Mouse (Mus musculus) heart, postnatal 36 days (tissue): ENCODE measurements around the gene Arsb. TPM values are rescaled to one million over a fixed set of nuclear protein-coding genes. Genes with fewer than 3 reads are reported as not detected.
A peak's percentile ranks its signal among the peaks of the same experiment; 100 is the strongest.

ENCODE experiments used
- DNase-seq, 2 experiments: peaks; one replicate each; pipeline ENCODE4 v3.0.0; 2021 to 2022
- intact Hi-C: fragments of 180-260 bp; cut with DNase I; formaldehyde crosslinking; loops from one replicate; pipeline ENCODE4 v1.15.1; 2025
- total RNA-seq, 2 experiments: library from RNA; stranded (reverse); gene quantifications; 2 replicates each; pipeline ENCODE4 v1.2.3; 2021

Arsb gene
- total RNA-seq, 2 experiments from 2014 or later: 5.6 to 6.2 TPM

- no peak for DNase-seq
- intact Hi-C loops: loop anchor here (2.0 to 5.0 kb wide), 2 partner anchors 224 to 294 kb away; no protein-coding TSS in a partner anchor
Measured at GRCm38 (mm10) chr13:93838431-93839136, 67.2 kb downstream of the Arsb start.

DNA sequence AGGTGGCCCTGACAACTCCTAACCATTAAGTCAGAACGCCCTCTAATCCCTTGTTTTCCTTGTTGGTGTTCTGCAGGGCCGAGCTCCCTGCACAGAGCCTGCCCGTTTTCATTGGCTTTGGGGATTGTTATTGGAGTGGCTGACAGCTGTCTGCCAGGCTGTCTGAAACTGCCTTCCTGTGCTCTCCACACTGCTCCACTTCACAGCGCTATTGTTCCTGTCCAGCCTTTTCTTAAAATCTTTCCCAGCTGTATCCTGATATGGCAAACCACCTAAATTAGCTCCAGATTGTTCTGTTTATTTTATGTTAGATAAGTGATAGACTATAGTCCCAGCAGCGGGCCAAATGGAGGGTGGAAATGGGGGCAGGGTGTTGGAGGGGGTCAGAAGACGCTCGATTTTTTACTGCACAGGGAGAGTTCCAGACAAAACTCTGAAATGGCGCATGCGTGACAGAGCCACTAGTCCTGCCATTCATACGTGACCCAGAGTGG is 67.8 kb downstream of the Arsb start:
- peak; percentile 44 to 51 for DNase-seq
- intact Hi-C loops: loop anchor here (2.0 to 5.0 kb wide), 2 partner anchors 223 to 294 kb away; no protein-coding TSS in a partner anchor

DNA sequence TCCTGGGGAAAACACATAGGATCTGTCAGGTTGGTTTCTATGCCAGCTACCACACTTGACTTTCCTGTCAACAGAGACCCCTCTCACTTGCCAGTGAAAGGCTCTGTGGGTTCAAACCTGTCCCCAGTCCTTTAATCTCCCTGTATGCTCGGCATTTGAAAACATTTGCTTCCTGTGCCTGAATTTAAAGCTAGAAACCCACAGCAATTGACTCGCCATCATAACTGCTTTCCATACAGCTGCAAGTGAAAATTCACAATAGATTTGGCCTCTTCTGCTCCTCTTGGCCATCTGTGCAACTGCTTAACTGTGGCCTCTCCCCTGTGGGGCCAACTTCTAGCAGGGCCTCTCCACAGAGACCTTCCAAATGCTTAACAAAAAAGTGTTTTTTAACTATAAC is 68.3 kb downstream of the Arsb start:
- intact Hi-C loops: loop anchor here (2.0 to 5.0 kb wide), 2 partner anchors 223 to 293 kb away; no protein-coding TSS in a partner anchor

GRCm38 (mm10) chr13:93840146-93840545 is 68.7 kb downstream of the Arsb start:
- no peak for DNase-seq

More for the DNA sequence above, 68.3 kb downstream of the Arsb start:
- DNase-seq: no peak

GRCm38 (mm10) chr13:93846831-93847518 is 75.5 kb downstream of the Arsb start:
- intact Hi-C loops: no loop called here
- no peak for DNase-seq

More at GRCm38 (mm10) chr13:93840146-93840545, 68.7 kb downstream of the Arsb start:
- intact Hi-C loops: no loop called here

DNA sequence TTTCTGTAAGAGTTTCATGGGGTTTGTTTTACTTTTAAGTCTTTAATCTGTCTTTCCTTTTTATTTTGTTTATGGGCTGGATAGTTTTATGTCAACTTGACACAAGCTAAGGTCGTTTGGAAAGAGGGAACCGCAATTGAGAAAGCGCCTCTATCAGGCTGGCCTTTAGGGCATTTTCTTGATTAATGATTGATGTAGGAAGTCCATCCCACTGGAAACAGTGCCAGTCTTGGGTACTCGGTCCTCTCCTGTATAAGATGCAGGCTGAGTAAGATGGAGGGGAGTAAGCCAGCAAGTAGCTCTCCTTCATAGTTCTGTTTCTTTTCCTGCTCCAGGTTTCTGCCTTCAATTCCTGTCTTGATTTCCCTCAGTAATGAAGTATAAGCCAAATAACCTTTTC is 76.2 kb downstream of the Arsb start:
- DNase-seq: no peak
- intact Hi-C loops: no loop called here

GRCm38 (mm10) chr13:93848615-93849014 is 77.2 kb downstream of the Arsb start:
- intact Hi-C loops: no loop called here
- DNase-seq: no peak

GRCm38 (mm10) chr13:93849751-93850355 is 78.4 kb downstream of the Arsb start:
- DNase-seq: no peak
- intact Hi-C loops: no loop called here

- DNase-seq: no peak
- intact Hi-C loops: no loop called here
Measured at GRCm38 (mm10) chr13:93850674-93851073, 79.2 kb downstream of the Arsb start.

DNA sequence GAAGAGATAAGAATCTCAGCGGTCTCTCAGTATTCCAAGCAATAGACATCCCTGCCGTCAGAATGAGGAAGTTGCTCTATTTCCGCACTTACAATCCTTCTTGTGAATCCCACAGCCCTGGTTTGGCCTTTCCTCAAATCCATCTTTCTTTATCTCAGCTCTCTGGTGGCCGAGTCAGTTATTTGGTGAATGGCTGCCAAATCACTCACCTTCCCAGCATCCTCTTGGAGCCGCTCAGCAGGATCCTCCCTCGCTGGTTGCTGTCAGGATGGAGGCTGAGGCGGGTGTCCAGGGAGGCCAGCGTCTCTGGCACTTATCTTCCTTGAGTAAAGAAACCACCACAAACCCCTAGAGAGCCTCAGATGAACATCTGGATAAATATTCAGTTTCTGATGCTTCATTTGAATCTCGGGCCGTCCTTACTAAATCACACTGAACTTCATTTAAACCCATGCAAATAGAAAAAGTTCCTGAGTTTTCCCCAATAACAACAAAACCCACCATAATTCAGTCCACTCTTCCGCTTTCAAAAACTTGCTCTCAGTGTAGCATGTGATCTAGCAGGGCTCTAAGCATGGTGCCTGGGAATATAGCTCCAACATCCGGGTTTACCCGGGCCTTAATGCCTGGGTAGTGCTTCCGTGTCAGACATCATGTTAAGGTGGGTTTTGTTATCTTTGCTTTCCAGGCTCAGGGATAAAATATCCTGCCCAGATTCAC is 81.1 kb downstream of the Arsb start:
- DNase-seq: peak; percentile 28 to 40
- intact Hi-C loops: no loop called here

DNA sequence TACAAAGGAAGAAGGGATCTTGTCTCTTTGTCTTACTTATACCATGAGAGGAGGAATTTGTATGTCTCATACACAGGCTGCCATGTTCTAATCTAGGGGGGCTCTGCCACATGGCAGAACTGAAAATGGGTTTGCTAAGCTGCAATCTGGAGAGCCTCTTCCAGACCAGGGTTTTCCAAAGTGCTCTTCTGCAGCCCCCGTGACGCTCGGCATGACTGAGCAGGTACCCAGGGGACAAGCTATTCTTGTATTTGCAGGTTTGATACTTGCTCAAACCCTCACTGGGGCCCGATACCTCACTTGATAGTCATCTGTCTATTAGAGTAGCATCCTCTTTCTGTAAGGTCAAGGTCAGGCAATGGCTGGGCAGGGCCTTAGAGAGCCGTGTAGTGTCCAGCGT is 82.3 kb downstream of the Arsb start:
- DNase-seq: no peak
- intact Hi-C loops: loop anchor here (2.0 kb wide), 2 partner anchors 205 to 293 kb away; no protein-coding TSS in a partner anchor

GRCm38 (mm10) chr13:93854325-93854724 is 82.9 kb downstream of the Arsb start:
- intact Hi-C loops: loop anchor here (2.0 kb wide), 2 partner anchors 204 to 292 kb away; no protein-coding TSS in a partner anchor
- no peak for DNase-seq

GRCm38 (mm10) chr13:93854966-93855562 is 83.6 kb downstream of the Arsb start:
- intact Hi-C loops: loop anchor here (2.0 to 5.0 kb wide), 5 partner anchors 67 to 352 kb away; no protein-coding TSS in a partner anchor
- no peak for DNase-seq

GRCm38 (mm10) chr13:93855701-93856183 is 84.3 kb downstream of the Arsb start:
- DNase-seq: peak; percentile 44 to 69
- intact Hi-C loops: loop anchor here (2.0 to 5.0 kb wide), 5 partner anchors 67 to 352 kb away; no protein-coding TSS in a partner anchor

GRCm38 (mm10) chr13:93861211-93861610 is 89.8 kb downstream of the Arsb start:
- DNase-seq: no peak
- intact Hi-C loops: no loop called here

GRCm38 (mm10) chr13:93864066-93864740 is 92.8 kb downstream of the Arsb start:
- DNase-seq: no peak
- intact Hi-C loops: no loop called here

DNA sequence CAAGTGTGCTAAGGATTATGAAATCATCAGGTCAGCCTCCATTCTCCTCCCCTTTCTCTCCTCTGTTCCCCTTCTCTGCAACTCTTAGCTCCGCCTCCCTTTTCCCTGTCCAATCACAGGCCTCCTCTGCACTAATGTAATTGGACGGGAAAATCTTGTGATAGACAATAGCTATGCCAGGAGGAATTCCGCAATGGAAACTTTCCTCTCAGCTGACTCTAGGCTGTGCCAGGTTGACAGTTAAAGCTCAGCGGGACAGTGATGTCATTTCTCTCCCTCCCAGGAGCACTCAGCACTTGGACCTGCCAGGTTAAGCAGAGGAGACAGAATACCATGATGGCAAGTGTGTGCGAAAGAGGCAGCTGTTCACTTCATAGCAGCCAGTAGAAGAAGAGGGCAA is 95.2 kb downstream of the Arsb start:
- DNase-seq: no peak
- intact Hi-C loops: no loop called here

GRCm38 (mm10) chr13:93871681-93872080 is 100.3 kb downstream of the Arsb start:
- DNase-seq: no peak
- intact Hi-C loops: no loop called here

- DNase-seq: no peak
- intact Hi-C loops: no loop called here
Measured at GRCm38 (mm10) chr13:93872591-93872990, 101.2 kb downstream of the Arsb start.
